Comparison of ENCODE assay signal across 20 mouse cellular contexts in the genomic region with DNA sequence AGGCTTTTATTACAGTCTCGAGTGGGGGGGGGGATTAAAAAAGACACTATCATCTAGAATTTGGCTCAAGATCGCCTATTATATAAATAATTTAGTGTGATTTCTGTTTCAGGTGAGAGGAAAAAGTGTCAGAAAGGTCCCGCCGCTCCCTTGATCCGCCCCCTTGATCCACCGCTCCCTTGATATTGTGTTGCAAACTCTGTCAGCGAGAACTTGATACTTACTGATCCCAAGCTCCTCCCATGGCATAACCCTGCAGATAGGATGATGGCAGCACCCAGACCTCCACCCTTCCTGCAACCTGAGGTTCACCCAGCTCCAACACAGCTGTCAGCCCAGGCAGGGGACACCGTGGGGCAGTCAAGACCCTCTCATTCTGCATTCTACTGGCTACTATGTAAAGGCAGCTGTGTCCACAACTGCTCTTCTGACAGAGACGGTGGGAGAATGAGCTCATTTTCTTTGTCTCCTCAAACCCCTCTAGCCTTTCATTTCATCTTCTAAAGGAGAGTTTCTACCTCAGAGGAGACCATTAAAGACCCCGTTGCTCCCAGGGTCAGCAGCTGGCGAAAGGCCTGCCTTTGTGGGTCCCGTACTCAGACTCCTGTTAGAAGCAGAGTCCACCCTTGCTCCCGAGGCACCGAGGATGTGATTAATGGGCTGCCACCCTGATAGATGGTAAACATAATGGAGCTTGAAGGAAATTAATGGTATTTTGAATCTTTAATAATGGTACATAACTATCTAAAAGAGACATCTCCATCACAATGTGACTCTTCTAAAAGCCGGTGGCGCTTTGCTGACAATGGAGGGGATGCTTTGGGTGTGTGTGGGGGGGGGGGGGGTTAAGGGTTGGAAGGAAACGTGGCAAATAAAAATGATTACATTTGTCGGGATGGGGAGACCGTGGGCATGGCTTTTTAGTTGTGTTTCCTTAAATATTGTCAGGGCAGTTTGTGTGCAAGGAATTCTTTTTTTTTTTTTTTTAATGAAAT. TPM values are rescaled to one million over a fixed set of nuclear protein-coding genes. Genes with fewer than 3 reads are reported as not detected.
A peak's percentile ranks its signal among the peaks of the same experiment; 100 is the strongest.
DNase-seq lines count a peak whose midpoint lies in the region; ATAC-seq and TF ChIP-seq lines count a peak whose summit lies in the region.
"Had no signal": no experiment of that assay in that cellular context is flagged by ENCODE, and none has a peak within 500 bp of the region (broad histone marks: within the 10 kb centered on the region; RNA-seq: fewer than 3 reads in every experiment).

No protein-coding gene starts in this region.

- H3K36me3 ChIP-seq in midbrain, embryonic 10.5 days, result no peaks in the 10 kb centered on the region
- H3K36me3 ChIP-seq in midbrain, embryonic 16.5 days (ENCODE audit: control insufficient read depth, insufficient read depth, low read length), result no peaks in the 10 kb centered on the region
- H3K36me3 ChIP-seq in limb, embryonic 10.5 days, result no peaks in the 10 kb centered on the region
- H3K36me3 ChIP-seq: embryonic facial prominence, embryonic 13.5 days; heart, embryonic 13.5 days; limb, embryonic 13.5 days; liver, embryonic 13.5 days; lung, embryonic 15.5 days had no signal

- H3K4me3 ChIP-seq in midbrain, embryonic 10.5 days, result no peak overlapping the region
- H3K4me3 ChIP-seq in midbrain, embryonic 16.5 days (ENCODE audit: low read depth, low read length), result no peak overlapping the region
- no peak overlapping the region for H3K4me3 ChIP-seq in limb, embryonic 10.5 days
- H3K4me3 ChIP-seq: embryonic facial prominence, embryonic 13.5 days; heart, embryonic 13.5 days; limb, embryonic 13.5 days; liver, embryonic 13.5 days; lung, embryonic 15.5 days had no signal

- no peak for TF ChIP-seq CTCF in brain, embryonic 14.5 days (IDR thresholded peaks at IDR 0.05; ENCODE audit: borderline replicate concordance, extremely low read depth, insufficient read depth, insufficient read length)

- H3K27ac ChIP-seq in midbrain, embryonic 10.5 days (replicated peaks), result peak overlapping the region; percentile 82
- H3K27ac ChIP-seq in midbrain, embryonic 16.5 days (ENCODE audit: low read length), result no peak overlapping the region
- peak overlapping the region; percentile 63 for H3K27ac ChIP-seq in limb, embryonic 10.5 days
- H3K27ac ChIP-seq: embryonic facial prominence, embryonic 13.5 days; heart, embryonic 13.5 days; limb, embryonic 13.5 days; liver, embryonic 13.5 days; lung, embryonic 15.5 days; macrophage had no signal

- H3K4me1 ChIP-seq in midbrain, embryonic 10.5 days, result peaks cover 37% of the 10 kb centered on the region
- H3K4me1 ChIP-seq in midbrain, embryonic 16.5 days (ENCODE audit: control insufficient read depth, insufficient read depth, low read length), result no peaks in the 10 kb centered on the region
- H3K4me1 ChIP-seq in limb, embryonic 10.5 days, result peaks cover 28% of the 10 kb centered on the region
- H3K4me1 ChIP-seq: heart, embryonic 13.5 days; liver, embryonic 13.5 days; lung, embryonic 15.5 days had no signal

- H3K27me3 ChIP-seq in midbrain, embryonic 10.5 days (ENCODE audit: low read depth, poor library complexity, severe bottlenecking), result peaks cover 3% of the 10 kb centered on the region; the same call in 1 of the 2 replicates
- H3K27me3 ChIP-seq in midbrain, embryonic 16.5 days (ENCODE audit: control insufficient read depth, insufficient read depth, low read depth, low read length), result no peaks in the 10 kb centered on the region
- H3K27me3 ChIP-seq in limb, embryonic 10.5 days (ENCODE audit: low read depth, poor library complexity, severe bottlenecking), result no peaks in the 10 kb centered on the region; the same call in 1 of the 2 replicates
- H3K27me3 ChIP-seq: embryonic facial prominence, embryonic 13.5 days; heart, embryonic 13.5 days; limb, embryonic 13.5 days; liver, embryonic 13.5 days; Patski had no signal

- peak; percentile 56 for DNase-seq in midbrain, embryonic 10.5 days (ENCODE audit: low spot score)
- peak; percentile 63 for DNase-seq in ES-CJ7 (ENCODE audit: low read depth, low spot score)
- peak; percentile 16 for DNase-seq in brain, embryonic 14.5 days (ENCODE audit: low read depth)
- no peak for DNase-seq in limb, embryonic 10.5 days (ENCODE audit: low spot score)
- DNase-seq in adrenal gland, adult (ENCODE audit: inconsistent age in 2 of 2, low spot score in 1 of 2), result no peak
- DNase-seq: adrenal gland, postnatal 36 days; cerebellum, adult 18-20 months; cerebellum, postnatal 36 days; kidney, postnatal 36 days; liver, embryonic 13.5 days; right cerebral cortex, adult 18-20 months; thymus, postnatal 25 days had no signal

- H3K4me2 ChIP-seq in midbrain, embryonic 16.5 days (ENCODE audit: low read length), result no peak overlapping the region
- H3K4me2 ChIP-seq: embryonic facial prominence, embryonic 13.5 days; heart, embryonic 13.5 days; limb, embryonic 13.5 days; liver, embryonic 13.5 days; lung, embryonic 15.5 days had no signal

- no peak for ATAC-seq in midbrain, embryonic 16.5 days
- no peak for ATAC-seq in erythroid progenitor cell, adult 5-6 weeks (replicated peaks; ENCODE audit: low FRiP score, poor library complexity, severe bottlenecking)
- ATAC-seq: Patski had no signal

- TF ChIP-seq POLR2A in brain, embryonic 14.5 days (IDR thresholded peaks at IDR 0.05; ENCODE audit: borderline replicate concordance, extremely low read depth, insufficient read depth, insufficient read length, poor library complexity, severe bottlenecking), result no peak

- H3K9me3 ChIP-seq in midbrain, embryonic 10.5 days (replicated peaks), result peaks cover 18% of the 10 kb centered on the region
- peaks cover 3% of the 10 kb centered on the region; the same call in 1 of the 2 replicates for H3K9me3 ChIP-seq in midbrain, embryonic 16.5 days (replicated peaks; ENCODE audit: control insufficient read depth, low read length, poor library complexity, severe bottlenecking)
- H3K9me3 ChIP-seq in limb, embryonic 10.5 days (replicated peaks), result peaks cover 2% of the 10 kb centered on the region; the same call in 1 of the 2 replicates
- H3K9me3 ChIP-seq: liver, embryonic 13.5 days; lung, embryonic 15.5 days had no signal

- 33% methylated on average over 19 of the region's 19 CpGs for WGBS in midbrain, embryonic 10.5 days
- WGBS in midbrain, embryonic 16.5 days, result 37% methylated on average over 19 of the region's 19 CpGs
- WGBS in limb, embryonic 10.5 days, result 41% methylated on average over 19 of the region's 19 CpGs

- H3K9ac ChIP-seq in midbrain, embryonic 16.5 days (ENCODE audit: low read depth, low read length), result no peak overlapping the region
- H3K9ac ChIP-seq: embryonic facial prominence, embryonic 13.5 days; heart, embryonic 13.5 days; limb, embryonic 13.5 days; liver, embryonic 13.5 days; lung, embryonic 15.5 days had no signal

RNA-seq across cellular contexts. Expression of gene Cops8, which starts 58.7 kb away (rescaled TPM):
- 183 and 199 TPM in 2 replicates for polyA plus RNA-seq in midbrain, embryonic 10.5 days (2016; fragmentation: Nextera tagmentation; extraction: Ambion mirVana)
- 164 and 187 TPM in 2 replicates for polyA plus RNA-seq in midbrain, embryonic 16.5 days (2015; fragmentation: Nextera tagmentation; extraction: Ambion mirVana)
- polyA plus RNA-seq in brain, embryonic 14.5 days (2012; rRNA removed), result 112 and 132 TPM in 2 replicates
- 206 and 213 TPM in 2 replicates for polyA plus RNA-seq in limb, embryonic 10.5 days (2016; fragmentation: Nextera tagmentation; extraction: Ambion mirVana)
- 12.6 and 19.7 TPM in 2 replicates for total RNA-seq in erythroid progenitor cell, adult 5-6 weeks (2015; ENCODE audit: low replicate concordance)
- 20.8 and 23.1 TPM in 2 replicates for total RNA-seq in erythroid progenitor cell, adult 5-6 weeks (2017; ENCODE audit: low replicate concordance)

Comparison
In these comparisons a context has a peak if more than half of its experiments do, and no peak if none do; other contexts are left out.
1. DNase-seq: peak in midbrain, embryonic 10.5 days (single experiment), ES-CJ7 (single experiment) and brain, embryonic 14.5 days (single experiment); none in limb, embryonic 10.5 days (single experiment) and adrenal gland, adult (0 of 2).